Mouse (Mus musculus): ENCODE data around the gene Olfr194.
"Not testable (repeated sequence)": the region's sequence is repeated elsewhere in the genome, so short reads cannot be mapped to it uniquely, and the experiment has no call there.

The Olfr194 gene

DNA sequence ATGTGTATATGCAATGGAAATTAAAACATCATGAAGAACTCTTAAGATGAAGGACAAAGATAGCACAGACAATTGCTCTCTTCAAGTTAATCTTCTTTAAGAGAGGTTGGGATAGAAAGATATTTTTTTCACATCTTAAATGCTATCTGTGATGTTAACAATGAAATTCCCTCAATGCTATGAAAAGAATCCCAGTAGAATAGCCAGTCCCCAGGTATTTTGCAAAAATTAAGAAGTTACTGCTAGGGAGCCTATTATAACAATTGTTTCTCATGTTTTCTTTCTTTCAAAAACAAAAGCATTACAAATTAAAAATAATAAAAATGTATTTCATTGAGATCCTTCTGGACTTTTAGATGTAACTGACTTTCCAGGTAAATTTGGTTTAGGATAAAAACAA is at the start of gene Olfr194:
Gene Olfr194 (minus strand): TSS at position 101 of the 400 bp plus-strand sequence.
- no peak for DNase-seq (ENCODE audit: low spot score)

DNA sequence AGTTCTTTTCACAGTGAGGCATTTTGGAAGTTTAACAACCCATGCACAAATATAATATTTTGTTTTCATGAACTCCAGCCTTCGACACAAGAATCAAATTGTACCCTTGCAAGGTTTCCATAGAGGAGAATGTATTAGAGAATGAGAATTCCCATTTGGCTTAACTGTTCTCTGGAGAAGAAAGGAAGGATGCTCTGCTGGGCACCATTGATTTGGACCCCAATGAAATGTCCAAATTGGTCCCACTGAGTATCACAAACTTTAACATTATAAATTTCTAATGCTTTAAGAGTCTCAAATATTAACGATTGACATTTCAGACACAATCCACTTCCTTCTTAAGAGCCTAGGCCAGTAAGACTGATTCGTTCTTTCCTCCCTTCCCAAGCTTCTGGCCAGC is 49.5 kb upstream of the Olfr194 start, which contains the start of gene Olfr196:
Gene Olfr196 (minus strand): TSS at position 101 of the 400 bp plus-strand sequence.
- DNase-seq (ENCODE audit: low spot score) = no peak

DNA sequence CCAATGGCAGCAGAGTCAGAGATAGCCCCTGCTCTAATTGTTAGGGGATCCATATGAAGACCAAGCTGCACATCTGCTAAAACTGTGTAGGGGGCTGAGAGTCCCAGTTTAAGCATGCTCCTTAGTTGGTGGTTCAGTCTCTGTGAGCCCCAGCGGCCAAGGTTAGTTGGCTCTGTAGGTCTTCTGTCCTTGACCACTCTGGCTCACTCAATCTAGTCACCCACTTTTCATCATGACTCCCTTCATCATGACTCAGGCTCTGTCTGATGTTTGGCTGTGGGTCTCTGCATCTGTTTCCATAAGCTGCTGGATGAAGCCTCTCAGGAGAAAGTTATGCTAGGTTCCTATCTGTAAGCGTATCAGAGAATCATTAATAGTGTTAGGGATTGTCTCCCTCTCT is 31.1 kb upstream of the Olfr194 start:
- DNase-seq (ENCODE audit: low spot score) = no peak

DNA sequence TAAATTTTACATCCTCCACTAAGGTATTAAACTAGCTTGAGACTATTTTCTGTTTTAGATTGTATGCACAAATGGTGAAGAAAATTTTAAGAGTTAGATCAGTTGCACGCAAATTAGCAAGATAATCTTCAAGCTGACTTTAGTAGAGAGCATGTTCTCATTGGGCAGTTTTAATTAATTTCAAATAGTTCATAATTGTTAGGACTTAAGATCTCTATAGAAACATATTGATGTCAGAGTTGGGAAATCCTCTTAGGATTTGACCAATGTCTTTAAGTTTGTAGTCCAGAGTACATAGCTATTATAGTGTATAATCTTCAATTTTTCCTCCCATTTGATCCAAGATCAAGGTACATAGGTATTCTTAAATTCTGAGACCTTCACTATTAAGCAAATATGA is 25.9 kb upstream of the Olfr194 start, which contains the start of gene Olfr195:
Gene Olfr195 (plus strand): TSS at position 301 of the 400 bp plus-strand sequence.
- DNase-seq (ENCODE audit: low spot score) = no peak

DNA sequence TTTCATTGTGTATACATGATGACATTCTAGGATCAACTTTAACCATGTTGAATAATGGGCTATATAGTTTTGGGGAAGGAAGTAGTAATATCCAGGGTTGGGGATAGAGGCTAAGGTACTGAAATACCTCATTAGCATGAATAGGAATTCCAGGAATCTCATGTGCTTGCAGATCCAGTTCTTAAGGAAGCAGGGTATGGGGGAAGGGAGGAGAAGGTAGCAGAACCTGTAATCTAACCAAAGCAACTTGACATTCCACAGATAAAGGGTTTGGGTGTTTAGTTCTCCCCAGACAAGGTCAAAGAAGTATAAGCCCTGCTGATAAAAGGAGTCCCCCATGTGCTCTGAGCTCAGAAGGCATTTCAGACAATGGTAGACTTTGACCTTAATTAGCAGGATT is 20.2 kb upstream of the Olfr194 start:
- DNase-seq (ENCODE audit: low spot score) = no peak

DNA sequence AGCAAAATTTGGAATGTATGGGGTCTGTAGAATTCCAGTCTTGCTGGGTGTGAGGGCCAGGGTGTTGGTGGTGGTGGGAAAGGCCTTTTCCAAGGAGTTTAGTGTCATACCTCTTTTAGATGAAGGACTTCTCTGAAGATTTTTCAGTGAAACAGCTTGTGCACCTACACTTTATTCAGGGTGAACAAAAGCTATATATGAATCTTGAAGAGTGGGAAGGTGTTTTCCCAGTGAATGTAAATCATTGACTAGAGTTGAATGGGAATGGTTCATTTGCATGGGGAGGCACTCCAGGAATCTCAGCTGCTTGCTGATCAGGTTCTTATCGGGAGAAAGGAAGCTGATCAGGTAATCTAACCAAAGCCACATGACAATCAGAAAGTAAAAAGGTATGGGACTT is 9.9 kb upstream of the Olfr194 start:
- DNase-seq (ENCODE audit: low spot score) = no peak

DNA sequence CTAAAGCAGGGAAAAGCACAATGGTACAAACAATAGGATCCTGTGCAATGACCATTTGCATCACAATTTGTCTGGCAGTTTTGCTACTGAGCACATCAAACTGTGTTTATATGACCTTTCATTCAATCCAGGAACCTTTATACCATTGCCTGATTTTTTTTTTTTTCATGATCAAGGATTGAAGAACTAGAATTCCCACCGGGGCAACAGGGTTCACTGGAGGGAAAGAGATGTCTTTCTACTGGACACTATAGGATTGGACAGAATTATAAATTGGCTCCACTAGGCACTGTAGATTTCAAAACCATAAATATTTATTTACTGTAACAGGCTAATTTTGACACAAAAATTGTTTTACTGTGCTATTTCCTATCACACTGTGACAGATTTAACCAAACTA is 9.1 kb downstream of the Olfr194 start, which contains the start of gene Olfr193:
Gene Olfr193 (minus strand): TSS at position 101 of the 400 bp plus-strand sequence.
- no peak for DNase-seq (ENCODE audit: low spot score)

DNA sequence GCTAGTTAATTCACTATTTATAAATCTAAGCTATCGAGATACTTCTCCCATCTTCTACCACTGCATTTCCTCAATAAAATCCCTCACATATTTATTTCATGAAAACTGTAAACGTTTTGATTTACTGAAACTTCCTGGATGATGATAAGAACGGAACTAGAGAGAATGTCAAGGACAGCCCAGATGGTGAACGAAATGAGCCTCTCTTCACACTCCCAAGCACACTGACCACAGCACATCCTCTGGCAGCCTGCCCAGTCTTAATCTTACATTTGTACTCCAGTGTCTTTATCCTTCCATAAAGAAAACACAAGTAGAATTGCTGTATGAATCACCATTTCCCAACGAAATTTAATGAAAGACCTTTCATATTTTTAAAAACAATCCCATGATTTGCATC is 12.3 kb downstream of the Olfr194 start:
- not testable (repeated sequence) for DNase-seq (ENCODE audit: low spot score)

DNA sequence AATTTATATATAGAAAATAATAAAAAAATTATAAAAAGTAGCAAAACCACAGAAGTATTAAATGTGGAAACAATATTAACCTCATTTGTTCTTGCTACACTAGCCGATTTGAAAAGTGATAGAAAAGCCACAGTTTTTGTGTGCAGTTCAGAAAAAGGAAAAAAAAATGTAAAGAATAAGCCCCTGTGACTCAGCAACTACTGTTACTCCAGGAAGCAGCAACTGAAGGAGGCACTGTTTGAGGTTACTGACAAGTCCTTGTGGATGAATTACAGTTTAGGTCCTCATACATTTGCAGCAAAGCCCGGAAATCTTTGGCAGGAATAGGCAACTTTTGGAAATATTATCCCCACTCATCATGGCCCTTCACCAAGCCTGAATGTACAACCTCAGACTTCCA is 15.6 kb downstream of the Olfr194 start:
- no peak for DNase-seq (ENCODE audit: low spot score)

DNA sequence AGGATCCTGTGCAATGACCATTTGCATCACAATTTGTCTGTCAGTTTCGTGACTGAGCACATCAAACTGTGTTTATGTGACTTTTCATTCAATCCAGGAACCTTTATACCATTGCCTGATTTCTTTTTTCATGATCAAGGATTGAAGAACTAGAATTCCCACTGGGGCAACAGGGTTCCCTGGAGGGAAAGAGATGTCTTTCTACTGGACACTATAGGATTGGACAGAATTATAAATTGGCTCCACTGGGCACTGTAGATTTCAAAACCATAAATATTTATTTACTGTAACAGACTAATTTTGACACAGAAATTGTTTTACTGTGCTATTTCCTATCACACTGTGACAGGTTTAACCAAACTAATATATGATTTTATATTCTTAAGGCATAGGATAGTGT is 31.1 kb downstream of the Olfr194 start, which contains the start of gene Olfr191:
Gene Olfr191 (minus strand): TSS at position 101 of the 400 bp plus-strand sequence.
- DNase-seq (ENCODE audit: low spot score) = not testable (repeated sequence)

DNA sequence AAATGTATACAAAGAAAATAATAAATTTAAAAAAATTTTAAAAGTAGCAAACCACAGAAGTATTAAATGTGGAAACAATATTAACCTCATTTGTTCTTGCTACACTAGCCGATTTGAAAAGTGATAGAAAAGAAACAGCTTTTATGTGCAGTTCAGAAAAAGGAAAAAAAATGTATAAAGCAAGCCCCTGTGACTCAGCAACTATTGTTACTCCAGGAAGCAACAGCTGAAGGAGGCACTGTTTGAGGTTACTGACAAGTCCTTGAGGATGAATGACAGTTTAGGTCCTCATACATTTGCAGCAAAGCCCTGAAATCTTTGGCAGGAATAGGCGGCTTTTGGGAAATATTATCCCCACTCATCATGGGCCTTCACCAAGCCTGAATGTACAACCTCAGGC is 39.8 kb downstream of the Olfr194 start:
- DNase-seq (ENCODE audit: low spot score) = not testable (repeated sequence)

DNA sequence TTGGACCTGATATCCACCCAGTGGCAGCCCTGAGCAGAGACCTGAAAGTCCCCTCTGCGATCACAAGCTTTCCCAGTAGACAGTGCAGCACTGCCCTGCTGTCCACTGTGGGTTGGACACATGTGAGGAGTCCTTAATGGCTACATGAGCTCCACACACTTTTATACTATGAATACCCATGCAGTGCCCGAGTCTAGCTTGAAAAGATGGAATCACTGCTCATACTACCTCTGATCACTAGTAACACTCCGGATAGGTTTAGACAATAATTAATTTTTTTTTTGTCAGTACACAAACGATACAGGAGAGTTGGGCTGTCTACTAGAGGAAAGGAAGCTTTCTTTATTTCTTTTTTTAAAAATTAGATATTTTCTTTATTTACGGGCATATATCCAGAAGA is 43.0 kb downstream of the Olfr194 start, which contains the start of gene Olfr190:
Gene Olfr190 (minus strand): TSS at position 101 of the 400 bp plus-strand sequence.
- DNase-seq (ENCODE audit: low spot score) = no peak

DNA sequence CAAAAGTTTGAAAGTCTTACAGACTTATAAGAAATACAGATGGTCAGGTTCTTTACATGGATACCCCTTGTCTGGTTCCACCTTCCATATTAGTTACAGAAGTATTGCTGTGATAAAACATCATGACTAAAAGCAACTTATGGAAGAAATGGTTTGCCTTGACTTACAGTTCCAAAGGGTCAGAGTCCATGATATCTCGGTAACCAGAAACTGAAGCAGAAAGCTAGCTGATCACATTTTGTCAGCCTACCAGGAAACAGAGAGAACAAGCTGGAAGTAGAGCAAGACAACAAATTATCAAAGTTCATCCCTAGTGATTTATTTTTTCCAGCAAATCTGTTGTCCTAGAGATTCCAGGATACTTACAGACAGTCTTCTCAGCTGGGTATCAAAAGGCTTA is 47.3 kb downstream of the Olfr194 start:
- DNase-seq (ENCODE audit: low spot score) = no peak

DNA sequence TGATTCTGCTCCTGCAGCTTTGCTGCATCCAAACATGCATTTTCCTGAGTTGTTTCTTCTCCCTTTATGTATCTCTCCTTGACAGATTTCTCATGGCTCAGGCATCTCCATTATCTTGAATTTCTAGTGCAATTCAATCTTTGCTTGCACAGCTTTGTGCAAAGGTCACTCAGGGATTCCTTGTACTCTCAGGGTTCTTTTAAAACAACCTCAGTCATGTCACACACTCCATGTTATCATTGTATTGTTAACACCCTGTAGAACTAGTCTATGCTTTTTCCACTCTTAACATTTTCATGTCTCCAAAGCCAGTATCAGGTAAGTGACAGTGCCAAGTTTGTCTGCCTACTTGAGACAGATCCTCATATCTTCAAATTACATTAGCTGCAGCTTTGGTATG is 49.1 kb downstream of the Olfr194 start:
- DNase-seq (ENCODE audit: low spot score) = no peak
